Mouse (Mus musculus): ENCODE measurements at regions not wholly inside any gene's neighbourhood (a gene's known extent, or its start where the extent isn't known, plus 50 kb on each side); places are given as distances from the start of the nearest gene placed in this dataset.
A peak's percentile ranks its signal among the peaks of the same experiment; 100 is the strongest.

GRCm38 (mm10) chr4:64500635-64501395 is 454.0 kb upstream of the Tnc start:
- Histone ChIP-seq H3K4me1 (ENCODE audit: insufficient read depth, low read length) (no peaks in the 10 kb centered on the region), H3K4me3 (ENCODE audit: low read depth, low read length) (no peak overlapping the region), H3K4me2 (ENCODE audit: low read depth, low read length, poor library complexity, severe bottlenecking) (no peak overlapping the region), H3K27ac (ENCODE audit: low read depth, low read length) (no peak overlapping the region), H3K36me3 (ENCODE audit: insufficient read depth, low read length) (no peaks in the 10 kb centered on the region), H3K9ac (replicated peaks; ENCODE audit: low read length, poor library complexity, severe bottlenecking) (no peak overlapping the region), H3K9me3 (ENCODE audit: low read length) (no peaks in the 10 kb centered on the region), H3K27me3 (ENCODE audit: insufficient read depth, low read length) (no peaks in the 10 kb centered on the region)
- WGBS = 79% methylated on average over 5 of the region's 5 CpGs
- ATAC-seq (ENCODE audit: low FRiP score) (no peak), DNase-seq (ENCODE audit: low spot score) (no peak)
- TF ChIP-seq CTCF (IDR thresholded peaks at IDR 0.05) = no peak

GRCm38 (mm10) chr4:64521883-64522282 is 475.1 kb upstream of the Tnc start:
- no peaks in the 10 kb centered on the region for H3K4me1 ChIP-seq (ENCODE audit: insufficient read depth, low read length)
- TF ChIP-seq CTCF (IDR thresholded peaks at IDR 0.05) = peak; percentile 89
- no peaks in the 10 kb centered on the region for H3K36me3 ChIP-seq (ENCODE audit: insufficient read depth, low read length)
- ATAC-seq (ENCODE audit: low FRiP score) = no peak
- H3K9ac ChIP-seq (replicated peaks; ENCODE audit: low read length, poor library complexity, severe bottlenecking) = no peak overlapping the region
- peak; percentile 71 for DNase-seq (ENCODE audit: low spot score)
- H3K27ac ChIP-seq (ENCODE audit: low read depth, low read length) = no peak overlapping the region
- H3K4me3 ChIP-seq (ENCODE audit: low read depth, low read length) = no peak overlapping the region
- no peaks in the 10 kb centered on the region for H3K27me3 ChIP-seq (ENCODE audit: insufficient read depth, low read length)
- no peaks in the 10 kb centered on the region for H3K9me3 ChIP-seq (ENCODE audit: low read length)
- H3K4me2 ChIP-seq (ENCODE audit: low read depth, low read length, poor library complexity, severe bottlenecking) = no peak overlapping the region

- no peak overlapping the region for H3K9ac ChIP-seq (replicated peaks; ENCODE audit: low read length, poor library complexity, severe bottlenecking)
- H3K36me3 ChIP-seq (ENCODE audit: insufficient read depth, low read length) = no peaks in the 10 kb centered on the region
- H3K27ac ChIP-seq (ENCODE audit: low read depth, low read length) = no peak overlapping the region
- 85% methylated on average over 4 of the region's 4 CpGs for WGBS
- no peak overlapping the region for H3K4me2 ChIP-seq (ENCODE audit: low read depth, low read length, poor library complexity, severe bottlenecking)
- no peaks in the 10 kb centered on the region for H3K4me1 ChIP-seq (ENCODE audit: insufficient read depth, low read length)
- no peak overlapping the region for H3K4me3 ChIP-seq (ENCODE audit: low read depth, low read length)
- no peaks in the 10 kb centered on the region for H3K27me3 ChIP-seq (ENCODE audit: insufficient read depth, low read length)
- no peak for ATAC-seq (ENCODE audit: low FRiP score)
- no peak for TF ChIP-seq CTCF (IDR thresholded peaks at IDR 0.05)
- H3K9me3 ChIP-seq (ENCODE audit: low read length) = no peaks in the 10 kb centered on the region
- no peak for DNase-seq (ENCODE audit: low spot score)
Measured at GRCm38 (mm10) chr4:64527724-64528332, 481.0 kb upstream of the Tnc start.

GRCm38 (mm10) chr4:64530585-64530984 is 483.8 kb upstream of the Tnc start:
- no peak overlapping the region for H3K27ac ChIP-seq (ENCODE audit: low read depth, low read length)
- H3K4me3 ChIP-seq (ENCODE audit: low read depth, low read length) = no peak overlapping the region
- TF ChIP-seq CTCF (IDR thresholded peaks at IDR 0.05) = peak; percentile 77
- peak; percentile 67 for DNase-seq (ENCODE audit: low spot score)
- H3K4me1 ChIP-seq (ENCODE audit: insufficient read depth, low read length) = no peaks in the 10 kb centered on the region
- H3K9ac ChIP-seq (replicated peaks; ENCODE audit: low read length, poor library complexity, severe bottlenecking) = no peak overlapping the region
- H3K4me2 ChIP-seq (ENCODE audit: low read depth, low read length, poor library complexity, severe bottlenecking) = no peak overlapping the region
- H3K9me3 ChIP-seq (ENCODE audit: low read length) = no peaks in the 10 kb centered on the region
- ATAC-seq (ENCODE audit: low FRiP score) = no peak
- no peaks in the 10 kb centered on the region for H3K27me3 ChIP-seq (ENCODE audit: insufficient read depth, low read length)
- no peaks in the 10 kb centered on the region for H3K36me3 ChIP-seq (ENCODE audit: insufficient read depth, low read length)
- WGBS = 75% methylated on average over 4 of the region's 4 CpGs

- TF ChIP-seq CTCF (IDR thresholded peaks at IDR 0.05) = peak; percentile 87
- peak; percentile 71 for DNase-seq (ENCODE audit: low spot score)
- Histone ChIP-seq H3K4me3 (ENCODE audit: low read depth, low read length) (no peak overlapping the region), H3K27ac (ENCODE audit: low read depth, low read length) (no peak overlapping the region), H3K4me2 (ENCODE audit: low read depth, low read length, poor library complexity, severe bottlenecking) (no peak overlapping the region), H3K4me1 (ENCODE audit: insufficient read depth, low read length) (no peaks in the 10 kb centered on the region), H3K36me3 (ENCODE audit: insufficient read depth, low read length) (no peaks in the 10 kb centered on the region), H3K27me3 (ENCODE audit: insufficient read depth, low read length) (no peaks in the 10 kb centered on the region), H3K9me3 (ENCODE audit: low read length) (no peaks in the 10 kb centered on the region), H3K9ac (replicated peaks; ENCODE audit: low read length, poor library complexity, severe bottlenecking) (no peak overlapping the region)
- WGBS = 23% methylated on average over 3 of the region's 3 CpGs
- ATAC-seq (ENCODE audit: low FRiP score) = peak; percentile 78
Measured at GRCm38 (mm10) chr4:64533019-64533418, 486.2 kb upstream of the Tnc start.

GRCm38 (mm10) chr4:64535554-64536253 is 488.9 kb upstream of the Tnc start:
- WGBS = 67% methylated on average over 6 of the region's 6 CpGs
- no peak overlapping the region for H3K27ac ChIP-seq (ENCODE audit: low read depth, low read length)

More at GRCm38 (mm10) chr4:64535554-64536253, 488.9 kb upstream of the Tnc start:
- H3K27me3 ChIP-seq (ENCODE audit: insufficient read depth, low read length) = no peaks in the 10 kb centered on the region
- no peaks in the 10 kb centered on the region for H3K4me1 ChIP-seq (ENCODE audit: insufficient read depth, low read length)
- ATAC-seq (ENCODE audit: low FRiP score) (no peak), DNase-seq (ENCODE audit: low spot score) (no peak)
- no peak overlapping the region for H3K4me2 ChIP-seq (ENCODE audit: low read depth, low read length, poor library complexity, severe bottlenecking)
- no peaks in the 10 kb centered on the region for H3K36me3 ChIP-seq (ENCODE audit: insufficient read depth, low read length)
- H3K9me3 ChIP-seq (ENCODE audit: low read length) = no peaks in the 10 kb centered on the region
- TF ChIP-seq CTCF (IDR thresholded peaks at IDR 0.05) = no peak
- H3K4me3 ChIP-seq (ENCODE audit: low read depth, low read length) = no peak overlapping the region
- no peak overlapping the region for H3K9ac ChIP-seq (replicated peaks; ENCODE audit: low read length, poor library complexity, severe bottlenecking)
